Mouse (Mus musculus): ENCODE data around the gene Klf13. TPM values are rescaled to one million over a fixed set of nuclear protein-coding genes. Genes with fewer than 3 reads are reported as not detected.

The Klf13 gene
- total RNA-seq, 1 experiment from 2014 or later = 138 TPM

- ATAC-seq (ENCODE audit: extremely low read depth, insufficient number of reproducible peaks, low FRiP score, poor library complexity, severe bottlenecking) = no peak
These were observed 7.9 kb downstream of the Klf13 start for GRCm38 (mm10) chr7:63930766-63931165.

- ATAC-seq (ENCODE audit: extremely low read depth, insufficient number of reproducible peaks, low FRiP score, poor library complexity, severe bottlenecking) = peak; percentile 76
These were observed 8.6 kb downstream of the Klf13 start for GRCm38 (mm10) chr7:63930132-63930531.

DNA sequence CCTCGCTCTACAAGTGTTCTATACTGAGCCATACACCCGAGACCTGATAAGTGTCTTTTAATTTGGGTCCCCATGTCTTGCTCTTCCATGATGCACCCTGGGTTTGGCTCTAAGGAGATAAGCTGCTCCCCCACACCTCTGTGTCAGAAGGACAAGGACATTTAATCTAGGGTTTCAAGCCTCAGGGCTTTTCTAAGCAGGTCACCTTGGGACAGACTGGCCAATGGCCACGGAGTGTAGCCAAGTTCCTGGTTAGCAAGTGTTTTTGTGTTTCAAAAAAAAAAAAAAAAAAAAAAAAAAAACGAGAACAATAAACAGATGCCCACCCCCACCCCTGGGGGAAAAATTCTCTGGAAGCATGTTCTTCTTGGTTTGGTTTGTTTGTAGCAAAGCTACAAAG, 9.6 kb downstream of the Klf13 start:
- no peak for ATAC-seq (ENCODE audit: extremely low read depth, insufficient number of reproducible peaks, low FRiP score, poor library complexity, severe bottlenecking)

DNA sequence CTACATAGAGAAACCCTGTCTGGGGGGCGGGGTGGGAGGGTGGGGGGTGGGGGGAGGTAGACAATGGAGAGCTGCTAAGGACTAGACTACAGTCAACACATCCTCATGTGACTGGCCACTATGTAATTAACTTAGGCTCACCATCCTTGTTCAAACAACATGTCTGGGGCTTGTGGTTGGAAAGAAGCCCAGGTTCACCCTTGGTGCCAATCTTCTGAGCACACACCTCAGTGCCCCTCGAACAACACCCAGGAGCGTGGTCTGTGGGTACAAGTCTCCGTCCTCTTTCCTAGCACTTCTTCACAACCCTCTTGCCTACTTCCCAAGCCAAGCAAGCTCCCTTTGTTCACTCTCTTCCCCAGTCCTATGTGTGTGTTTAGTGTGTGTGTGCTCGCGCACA, 11.6 kb downstream of the Klf13 start:
- no peak for ATAC-seq (ENCODE audit: extremely low read depth, insufficient number of reproducible peaks, low FRiP score, poor library complexity, severe bottlenecking)

- ATAC-seq (ENCODE audit: extremely low read depth, insufficient number of reproducible peaks, low FRiP score, poor library complexity, severe bottlenecking) = no peak
These were observed 12.2 kb downstream of the Klf13 start for GRCm38 (mm10) chr7:63926492-63926891.

GRCm38 (mm10) chr7:63925413-63926360, 13.0 kb downstream of the Klf13 start:
- ATAC-seq (ENCODE audit: extremely low read depth, insufficient number of reproducible peaks, low FRiP score, poor library complexity, severe bottlenecking) = peak; percentile 72

DNA sequence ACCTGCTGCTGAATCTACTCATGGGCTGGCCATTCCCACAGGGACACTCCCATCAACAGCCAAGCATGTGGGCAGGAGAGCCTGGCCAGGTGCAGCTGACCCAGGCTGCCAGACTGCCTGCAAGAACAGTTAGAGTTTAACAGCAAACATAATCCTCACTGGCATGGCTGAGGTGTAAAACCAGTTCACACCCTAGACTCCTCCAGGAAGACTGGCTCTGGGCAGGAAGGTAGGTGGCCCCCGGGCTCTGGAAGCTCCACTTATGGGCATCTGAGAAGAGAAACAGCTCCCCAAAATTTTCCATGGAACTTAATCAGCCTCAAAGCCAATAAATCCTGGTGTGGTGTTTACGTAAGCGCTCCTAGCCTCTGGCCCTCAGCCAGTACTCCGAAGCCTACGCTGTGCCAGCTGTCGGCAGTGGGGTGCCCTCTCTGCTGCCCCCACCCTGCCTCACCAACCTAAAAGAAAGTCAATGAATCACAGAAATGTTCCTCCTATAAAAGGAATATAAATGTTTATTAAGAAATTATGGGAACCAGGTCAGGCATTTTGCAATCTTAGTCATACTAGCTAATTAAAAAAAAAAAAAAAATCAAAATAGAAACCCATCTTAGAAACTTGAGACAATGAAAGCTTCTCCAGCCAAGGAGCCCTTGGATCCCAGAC, 13.8 kb downstream of the Klf13 start:
- ATAC-seq (ENCODE audit: extremely low read depth, insufficient number of reproducible peaks, low FRiP score, poor library complexity, severe bottlenecking) = no peak

- ATAC-seq (ENCODE audit: extremely low read depth, insufficient number of reproducible peaks, low FRiP score, poor library complexity, severe bottlenecking) = no peak
These were observed 14.6 kb downstream of the Klf13 start for GRCm38 (mm10) chr7:63924151-63924550.

DNA sequence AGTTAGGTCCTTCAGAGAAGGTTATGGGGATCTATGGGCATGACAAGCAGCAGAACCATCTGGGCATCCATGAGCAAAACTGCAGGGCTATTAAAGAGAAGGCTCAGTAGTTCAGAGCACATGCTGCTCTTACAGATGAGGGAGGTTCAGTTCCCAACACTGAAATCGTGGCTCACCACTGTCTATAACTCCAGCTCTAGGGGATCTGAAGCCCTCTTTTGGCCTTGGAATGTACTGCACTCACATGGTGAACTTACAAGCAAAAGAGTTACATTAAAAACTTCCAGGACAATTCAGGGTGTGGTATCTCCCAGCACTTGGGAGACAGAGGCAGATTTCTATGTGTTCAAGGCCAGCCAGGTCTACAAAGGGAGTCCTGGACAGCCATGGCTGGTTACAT, 15.7 kb downstream of the Klf13 start:
- ATAC-seq (ENCODE audit: extremely low read depth, insufficient number of reproducible peaks, low FRiP score, poor library complexity, severe bottlenecking) = no peak

DNA sequence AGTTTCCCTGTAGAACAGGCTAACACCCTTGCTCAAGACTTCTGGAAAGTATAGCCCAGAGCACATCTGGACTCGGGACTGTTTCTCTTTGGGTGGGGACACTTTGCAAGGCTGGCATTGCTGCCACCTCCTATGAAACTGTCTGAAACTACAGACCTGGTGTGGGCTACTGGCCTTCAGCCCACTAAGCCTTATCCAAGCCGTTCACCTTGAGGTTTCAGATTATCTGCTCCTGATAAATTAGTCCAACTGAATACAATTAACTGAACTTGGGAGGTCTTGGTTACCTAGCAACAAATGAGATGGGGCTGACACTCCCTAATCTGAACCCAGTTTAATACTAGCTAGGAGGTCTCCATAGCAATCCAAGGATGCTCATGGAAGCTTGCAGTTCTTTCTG, 16.1 kb downstream of the Klf13 start:
- ATAC-seq (ENCODE audit: extremely low read depth, insufficient number of reproducible peaks, low FRiP score, poor library complexity, severe bottlenecking) = no peak

DNA sequence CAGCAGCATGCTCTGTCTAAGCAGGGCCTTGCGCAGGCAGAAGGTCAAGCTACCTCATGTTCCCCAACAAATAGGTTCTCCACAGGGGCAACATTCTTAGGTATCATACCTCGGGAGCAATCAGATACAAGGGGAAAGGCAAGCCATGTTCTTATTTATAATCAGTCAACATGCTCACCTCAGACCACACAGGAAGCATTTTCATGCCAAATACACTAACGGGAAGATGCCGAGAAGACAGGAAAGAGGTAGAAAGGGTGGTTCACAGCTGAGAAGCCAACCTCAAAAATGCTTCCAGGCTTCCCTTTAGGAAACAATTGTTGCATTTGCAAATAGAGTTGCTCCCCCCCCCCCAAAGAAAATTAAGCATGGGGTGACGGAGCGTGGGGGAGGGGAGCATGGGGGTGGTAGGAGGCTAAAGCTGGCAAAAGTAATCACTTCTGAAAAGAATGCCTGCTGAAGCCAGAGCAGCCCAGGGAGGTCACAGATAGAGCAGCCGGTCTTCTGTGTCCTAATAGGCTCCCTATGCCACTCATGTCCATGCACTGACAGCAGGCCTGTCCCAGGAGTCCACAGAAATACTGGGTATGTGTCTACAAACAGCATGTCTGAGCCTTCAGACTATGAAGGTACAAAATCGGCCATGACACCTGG, 16.7 kb downstream of the Klf13 start:
- no peak for ATAC-seq (ENCODE audit: extremely low read depth, insufficient number of reproducible peaks, low FRiP score, poor library complexity, severe bottlenecking)

- ATAC-seq (ENCODE audit: extremely low read depth, insufficient number of reproducible peaks, low FRiP score, poor library complexity, severe bottlenecking) = no peak; the same call in 1 of the 2 replicates
These were observed 19.6 kb downstream of the Klf13 start for GRCm38 (mm10) chr7:63918771-63919768.

- ATAC-seq (ENCODE audit: extremely low read depth, insufficient number of reproducible peaks, low FRiP score, poor library complexity, severe bottlenecking) = no peak
These were observed 21.0 kb downstream of the Klf13 start for GRCm38 (mm10) chr7:63917693-63918092.

- ATAC-seq (ENCODE audit: extremely low read depth, insufficient number of reproducible peaks, low FRiP score, poor library complexity, severe bottlenecking) = no peak
These were observed 22.3 kb downstream of the Klf13 start, which contains the start of gene E030018B13Rik for GRCm38 (mm10) chr7:63916268-63916907. TSS of gene E030018B13Rik (plus strand) at chr7:63916857.

- ATAC-seq (ENCODE audit: extremely low read depth, insufficient number of reproducible peaks, low FRiP score, poor library complexity, severe bottlenecking) = no peak
These were observed 23.8 kb downstream of the Klf13 start for GRCm38 (mm10) chr7:63914891-63915290.

GRCm38 (mm10) chr7:63913724-63914692, 24.7 kb downstream of the Klf13 start:
- no peak for ATAC-seq (ENCODE audit: extremely low read depth, insufficient number of reproducible peaks, low FRiP score, poor library complexity, severe bottlenecking)

Data from neutrophil, adult 5-6 weeks (primary cell).